Mouse (Mus musculus): Measurements from ENCODE around the gene Smc4.

GRCm38 (mm10) chr3:69020764-69021163, 16.2 kb downstream of the Smc4 start:
- TF ChIP-seq GATA1 (IDR thresholded peaks at IDR 0.05; ENCODE audit: low read length) (no peak), TAL1 (IDR thresholded peaks at IDR 0.05; ENCODE audit: low read length) (no peak)

Measured in erythroblast, embryonic 14.5 days (primary cell).